ENCODE assay signal across 8 mouse cellular contexts in the genomic region with DNA sequence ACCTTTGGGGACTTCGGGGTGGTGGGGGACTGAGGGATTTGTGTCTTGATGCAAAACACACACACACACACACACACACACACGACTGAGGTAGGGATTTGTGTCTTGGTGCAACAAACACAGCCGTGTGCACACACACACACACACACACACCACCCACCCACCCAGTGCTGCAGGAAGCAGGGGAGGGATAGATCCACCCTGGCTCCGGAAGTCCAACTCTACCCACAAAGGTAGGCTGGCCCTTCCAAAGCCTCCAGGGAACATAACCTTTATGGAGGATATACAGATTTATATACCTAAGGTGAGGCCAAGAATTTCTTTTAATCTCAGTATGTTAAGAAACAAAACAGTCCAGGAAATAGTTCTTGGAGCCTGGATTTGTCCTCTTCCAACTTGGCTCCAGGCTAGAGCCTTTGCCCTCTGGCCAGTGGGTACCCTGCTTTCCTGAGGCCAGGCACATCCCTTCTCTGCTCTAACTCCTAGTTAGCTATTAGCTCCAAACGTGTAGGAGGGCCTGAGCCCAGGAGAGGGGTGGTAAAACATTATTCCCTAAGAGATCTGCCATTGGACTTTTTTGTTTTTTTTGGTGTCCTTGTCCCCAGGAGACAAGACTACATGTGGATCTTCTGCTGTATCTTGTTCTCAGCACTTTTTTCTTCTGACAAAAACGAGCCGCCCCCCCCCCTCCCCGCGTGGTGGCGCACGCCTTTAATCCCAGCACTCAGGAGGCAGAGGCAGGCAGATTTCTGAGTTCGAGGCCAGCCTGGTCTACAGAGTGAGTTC. TPM values are rescaled to one million over a fixed set of nuclear protein-coding genes. Genes with fewer than 3 reads are reported as not detected.
DNase-seq lines count a peak whose midpoint lies in the region; ATAC-seq and TF ChIP-seq lines count a peak whose summit lies in the region.

No protein-coding gene starts in this region.

- no peak for TF ChIP-seq CTCF in cortical plate, adult 2 months (IDR thresholded peaks at IDR 0.05; ENCODE audit: extremely low read depth, insufficient read depth, low read length)

- 47% methylated on average over 12 of the region's 12 CpGs for WGBS in heart, embryonic 16.5 days
- WGBS in midbrain, embryonic 12.5 days = 53% methylated on average over 12 of the region's 12 CpGs

- no peak for TF ChIP-seq POLR2A in cortical plate, adult 2 months (IDR thresholded peaks at IDR 0.05; ENCODE audit: extremely low read depth, insufficient read depth, low read length)

- no peak for DNase-seq in heart, adult 8-10 months (ENCODE audit: low spot score)
- DNase-seq in kidney, adult 18-20 months = peak; percentile 62
- DNase-seq in testis, postnatal 14 days (ENCODE audit: low spot score) = no peak
- no peak for DNase-seq in cerebellum, adult 9-10 months

- H3K4me3 ChIP-seq in heart, embryonic 16.5 days (ENCODE audit: low read length) = peak overlapping the region; percentile 95
- peak overlapping the region; percentile 78 for H3K4me3 ChIP-seq in cortical plate, adult 2 months (ENCODE audit: insufficient read depth, low read length)
- H3K4me3 ChIP-seq in midbrain, embryonic 12.5 days = peak overlapping the region; percentile 96

- no peaks in the 10 kb centered on the region for H3K9me3 ChIP-seq in heart, embryonic 16.5 days (replicated peaks; ENCODE audit: control insufficient read depth, low read length)
- no peaks in the 10 kb centered on the region for H3K9me3 ChIP-seq in midbrain, embryonic 12.5 days

- ATAC-seq in heart, embryonic 16.5 days (replicated peaks; ENCODE audit: extremely low read depth, insufficient read depth, low FRiP score) = no peak
- ATAC-seq in midbrain, embryonic 12.5 days (ENCODE audit: low FRiP score, low read depth) = no peak
- ATAC-seq in inflammation-experienced regulatory T-cells, adult 6 months = no peak

- H3K27ac ChIP-seq in heart, embryonic 16.5 days (ENCODE audit: low read length) = peak overlapping the region; percentile 94
- peak overlapping the region; percentile 90; the same call in 1 of the 2 replicates for H3K27ac ChIP-seq in cortical plate, adult 2 months (ENCODE audit: insufficient read depth, low read length)
- peak overlapping the region; percentile 93 for H3K27ac ChIP-seq in midbrain, embryonic 12.5 days (replicated peaks)

- H3K4me1 ChIP-seq in heart, embryonic 16.5 days (ENCODE audit: control insufficient read depth, insufficient read depth, low read length) = peaks cover 35% of the 10 kb centered on the region
- peaks cover 5% of the 10 kb centered on the region for H3K4me1 ChIP-seq in cortical plate, adult 2 months (ENCODE audit: control insufficient read depth, insufficient read depth, low read length)
- H3K4me1 ChIP-seq in midbrain, embryonic 12.5 days = peaks cover 35% of the 10 kb centered on the region

- H3K27me3 ChIP-seq in heart, embryonic 16.5 days (ENCODE audit: control insufficient read depth, insufficient read depth, low read length) = no peaks in the 10 kb centered on the region
- peaks cover 11% of the 10 kb centered on the region; the same call in 1 of the 2 replicates for H3K27me3 ChIP-seq in midbrain, embryonic 12.5 days

- peak overlapping the region; percentile 94 for H3K9ac ChIP-seq in heart, embryonic 16.5 days (ENCODE audit: low read length)
- H3K9ac ChIP-seq in midbrain, embryonic 12.5 days (replicated peaks) = peak overlapping the region; percentile 99

- peak overlapping the region; percentile 77 for H3K4me2 ChIP-seq in heart, embryonic 16.5 days (ENCODE audit: low read depth, low read length)
- peak overlapping the region; percentile 89 for H3K4me2 ChIP-seq in midbrain, embryonic 12.5 days (replicated peaks)

- H3K36me3 ChIP-seq in heart, embryonic 16.5 days (ENCODE audit: control insufficient read depth, insufficient read depth) = peaks cover 16% of the 10 kb centered on the region
- H3K36me3 ChIP-seq in midbrain, embryonic 12.5 days = peaks cover 32% of the 10 kb centered on the region

RNA-seq across cellular contexts. Expression of a gene that starts 1.3 kb away (rescaled TPM):
- polyA plus RNA-seq in heart, embryonic 16.5 days (2015; fragmentation: Nextera tagmentation; extraction: Ambion mirVana) = 29.2 and 35.4 TPM in 2 replicates
- 10 to 100 TPM; 28.2 to 36.0 (median 32.7) TPM for total RNA-seq in heart, adult 8-10 months (2022)
- 61.3 and 63.2 TPM in 2 replicates for polyA plus RNA-seq in cortical plate, adult 2 months (2012; rRNA removed)
- 47.7 and 52.5 TPM in 2 replicates for polyA plus RNA-seq in midbrain, embryonic 12.5 days (2016; fragmentation: Nextera tagmentation; extraction: Ambion mirVana)
- polyA plus RNA-seq in inflammation-experienced regulatory T-cells, adult 6 months (2017; shearing (Covaris generic)) = 10 to 100 TPM; 10.4 to 14.6 (median 10.6) TPM

RNA-seq across cellular contexts. Expression of a gene that starts 22.3 kb away (rescaled TPM):
- polyA plus RNA-seq in heart, embryonic 16.5 days (2015; fragmentation: Nextera tagmentation; extraction: Ambion mirVana) = 7.8 and 11.6 TPM in 2 replicates
- 10 to 100 TPM in 2 of 4 experiments, 1 to 10 TPM in 2; 7.5 to 12.5 (median 9.4) TPM for total RNA-seq in heart, adult 8-10 months (2022)
- polyA plus RNA-seq in cortical plate, adult 2 months (2012; rRNA removed) = 183 and 189 TPM in 2 replicates
- 35.7 and 37.8 TPM in 2 replicates for polyA plus RNA-seq in midbrain, embryonic 12.5 days (2016; fragmentation: Nextera tagmentation; extraction: Ambion mirVana)
- polyA plus RNA-seq in inflammation-experienced regulatory T-cells, adult 6 months (2017; shearing (Covaris generic)) = 10 to 100 TPM in 1 of 3 experiments, 1 to 10 TPM in 2; 3.0 to 15.1 (median 8.5) TPM

RNA-seq across cellular contexts. Expression of a gene that starts 30.9 kb away (rescaled TPM):
- 0.07 TPM in 1 of 2 replicates, not detected in the other for polyA plus RNA-seq in heart, embryonic 16.5 days (2015; fragmentation: Nextera tagmentation; extraction: Ambion mirVana)
- under 1 TPM in 1 of 4 experiments, not detected in 3; 0.03 TPM for total RNA-seq in heart, adult 8-10 months (2022)
- polyA plus RNA-seq in cortical plate, adult 2 months (2012; rRNA removed) = 0.06 and 0.13 TPM in 2 replicates
- polyA plus RNA-seq in midbrain, embryonic 12.5 days (2016; fragmentation: Nextera tagmentation; extraction: Ambion mirVana) = not detected in 2 replicates
- polyA plus RNA-seq in inflammation-experienced regulatory T-cells, adult 6 months (2017; shearing (Covaris generic)) = not detected

RNA-seq across cellular contexts. Expression of a gene that starts 58.8 kb away (rescaled TPM):
- 98.6 and 99.1 TPM in 2 replicates for polyA plus RNA-seq in heart, embryonic 16.5 days (2015; fragmentation: Nextera tagmentation; extraction: Ambion mirVana)
- 10 to 100 TPM; 24.5 to 29.9 (median 26.0) TPM for total RNA-seq in heart, adult 8-10 months (2022)
- polyA plus RNA-seq in cortical plate, adult 2 months (2012; rRNA removed) = 89.0 and 90.8 TPM in 2 replicates
- polyA plus RNA-seq in midbrain, embryonic 12.5 days (2016; fragmentation: Nextera tagmentation; extraction: Ambion mirVana) = 175 and 183 TPM in 2 replicates
- polyA plus RNA-seq in inflammation-experienced regulatory T-cells, adult 6 months (2017; shearing (Covaris generic)) = 10 to 100 TPM; 23.4 to 58.2 (median 50.6) TPM
